Mouse (Mus musculus) left cerebral cortex, adult 11 months (tissue): Measurements from ENCODE around the gene Mroh3.

Experiments used
- DNase-seq: peaks from one replicate; pipeline ENCODE4 v3.0.0; 2022; ENCODE audit warnings: low spot score

Gene Mroh3

DNA sequence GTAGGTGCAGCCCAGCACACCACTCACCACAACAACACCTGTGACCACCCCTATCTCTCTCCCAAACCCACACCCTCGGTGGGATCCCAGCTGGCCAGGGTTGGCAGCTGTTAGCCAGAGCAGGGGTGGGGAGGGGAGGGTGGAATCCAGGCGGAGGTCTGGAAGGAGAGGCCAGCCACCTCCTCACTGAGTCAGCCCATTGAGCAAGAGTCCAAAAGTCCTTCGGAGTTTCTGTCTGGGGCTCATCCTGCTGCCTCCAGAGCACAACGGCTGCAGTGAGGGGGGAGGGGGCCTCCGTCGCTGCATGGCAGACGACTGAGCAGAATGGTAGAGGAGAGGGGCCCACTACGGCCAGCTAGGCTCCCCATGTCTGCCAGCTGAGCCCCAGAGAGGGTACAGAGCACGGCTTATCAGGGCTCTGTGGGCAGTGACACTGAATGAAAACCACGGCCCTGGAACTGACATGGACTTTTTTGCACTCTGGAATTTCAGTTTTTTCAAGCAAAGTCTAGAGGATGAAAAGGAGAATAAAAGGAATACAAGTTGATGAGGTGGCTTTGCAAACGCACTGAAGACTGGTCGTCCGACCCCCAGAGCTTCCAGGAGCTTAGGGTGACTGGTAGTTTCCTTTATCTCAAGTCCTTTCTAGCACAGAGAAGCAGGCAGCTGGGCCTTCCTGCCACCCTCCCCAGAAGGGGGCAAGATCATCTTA, 15.9 kb upstream of the Mroh3 start:
- DNase-seq: no peak

DNA sequence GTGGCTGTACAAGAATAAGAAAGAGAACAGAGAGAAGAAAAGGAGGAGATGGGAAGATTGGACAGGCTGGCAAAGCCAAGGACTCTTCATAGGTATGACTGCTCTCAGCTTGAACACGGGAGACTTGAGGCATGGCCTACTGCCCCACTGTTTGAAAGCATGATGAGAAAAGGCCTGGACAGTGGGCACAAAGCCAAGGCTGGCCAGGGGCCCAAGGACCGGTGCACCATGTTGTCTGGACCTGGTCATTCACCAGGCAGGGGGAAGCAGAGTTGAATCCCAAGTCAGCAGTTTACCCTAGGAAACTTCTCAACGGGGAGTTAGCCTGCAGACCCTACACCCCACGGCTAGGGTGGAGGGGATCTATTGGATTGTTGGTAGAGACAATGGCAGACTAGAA, 15.2 kb upstream of the Mroh3 start:
- DNase-seq: no peak

DNA sequence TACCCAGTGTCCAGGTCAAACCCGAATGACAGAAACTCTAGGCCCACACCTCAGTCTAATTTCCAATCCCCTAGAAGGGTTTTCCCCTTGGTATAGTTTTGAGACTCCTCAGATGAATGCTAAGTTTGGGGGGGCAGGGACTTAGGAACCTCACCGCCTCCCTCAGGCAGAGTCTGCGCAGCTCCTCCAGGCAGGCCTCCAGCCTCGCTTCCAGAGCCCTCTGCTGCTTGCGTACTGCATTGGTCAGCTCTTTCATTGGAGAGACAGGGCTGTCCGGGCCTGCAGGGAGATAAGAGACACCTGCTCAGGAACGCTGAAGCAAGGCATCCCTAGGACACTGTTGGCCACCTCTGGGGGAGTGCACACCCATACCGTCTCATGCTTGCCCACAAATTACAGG, 14.0 kb upstream of the Mroh3 start:
- DNase-seq: no peak

DNA sequence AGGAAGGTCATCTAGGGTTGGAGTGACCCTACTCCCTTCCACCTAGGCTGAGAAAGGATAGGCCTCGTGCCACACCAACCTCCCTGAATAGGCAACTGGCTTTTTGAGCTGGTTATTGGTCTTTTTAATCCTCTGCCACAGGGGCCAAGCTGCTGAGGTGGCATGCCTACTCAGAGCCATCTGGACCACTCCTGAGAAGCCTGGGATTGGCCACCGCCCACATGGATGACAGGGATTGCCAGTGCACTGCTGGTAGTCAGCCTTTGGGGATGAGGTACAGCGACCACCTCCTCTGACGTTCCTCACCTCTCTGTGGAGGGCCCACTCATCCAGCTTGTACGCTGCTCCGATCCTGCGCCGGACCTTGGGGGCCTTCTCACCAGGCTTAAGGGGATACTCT, 13.2 kb upstream of the Mroh3 start:
- DNase-seq: no peak

DNA sequence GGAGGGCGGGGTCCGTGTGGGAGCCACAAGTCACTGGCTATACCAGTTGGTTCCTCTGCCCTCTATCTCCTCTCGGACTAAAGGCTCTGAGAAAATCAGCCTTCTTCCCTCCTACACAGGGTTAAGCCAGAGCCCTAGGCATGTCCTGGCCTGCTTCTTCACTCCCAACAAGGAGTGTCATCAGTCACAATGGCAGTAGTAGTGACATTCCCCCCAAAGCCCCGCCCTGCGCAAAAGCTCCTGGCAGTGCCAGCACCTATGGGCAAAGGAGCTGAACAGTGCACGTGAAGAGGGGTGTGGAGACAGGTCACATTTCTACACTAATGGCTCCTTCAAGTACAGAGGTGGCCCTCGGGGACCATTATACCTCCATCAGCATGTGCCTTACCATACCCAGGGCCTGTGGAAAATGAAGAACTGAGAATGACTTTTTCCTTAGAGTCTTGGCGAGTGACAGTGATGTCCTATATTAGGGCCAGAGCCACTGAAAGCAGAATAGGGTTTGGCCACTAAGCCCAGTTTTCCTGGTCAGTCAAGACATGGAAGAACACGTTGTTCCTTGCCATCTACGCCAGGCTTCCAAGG, 11.2 kb upstream of the Mroh3 start:
- no peak for DNase-seq

DNA sequence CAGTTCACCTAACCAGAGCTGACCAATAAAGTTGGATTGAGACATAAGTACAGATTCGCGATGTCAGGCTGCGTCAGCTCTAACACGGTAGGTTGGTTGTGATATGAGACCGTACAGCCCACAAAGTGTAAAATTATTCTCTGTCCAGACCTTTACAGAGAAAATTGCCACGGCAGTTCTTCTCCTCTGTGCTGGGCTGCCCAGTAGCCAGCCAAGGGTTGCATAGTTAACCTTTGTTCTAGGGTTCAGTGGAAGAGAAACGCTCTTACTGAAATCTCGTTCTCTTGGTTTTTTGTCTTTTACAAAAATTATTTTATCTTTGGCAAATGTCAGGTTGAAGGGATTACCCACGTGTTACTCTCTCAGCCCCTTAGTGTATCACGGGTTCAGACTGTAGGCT, 9.8 kb upstream of the Mroh3 start:
- no peak for DNase-seq

DNA sequence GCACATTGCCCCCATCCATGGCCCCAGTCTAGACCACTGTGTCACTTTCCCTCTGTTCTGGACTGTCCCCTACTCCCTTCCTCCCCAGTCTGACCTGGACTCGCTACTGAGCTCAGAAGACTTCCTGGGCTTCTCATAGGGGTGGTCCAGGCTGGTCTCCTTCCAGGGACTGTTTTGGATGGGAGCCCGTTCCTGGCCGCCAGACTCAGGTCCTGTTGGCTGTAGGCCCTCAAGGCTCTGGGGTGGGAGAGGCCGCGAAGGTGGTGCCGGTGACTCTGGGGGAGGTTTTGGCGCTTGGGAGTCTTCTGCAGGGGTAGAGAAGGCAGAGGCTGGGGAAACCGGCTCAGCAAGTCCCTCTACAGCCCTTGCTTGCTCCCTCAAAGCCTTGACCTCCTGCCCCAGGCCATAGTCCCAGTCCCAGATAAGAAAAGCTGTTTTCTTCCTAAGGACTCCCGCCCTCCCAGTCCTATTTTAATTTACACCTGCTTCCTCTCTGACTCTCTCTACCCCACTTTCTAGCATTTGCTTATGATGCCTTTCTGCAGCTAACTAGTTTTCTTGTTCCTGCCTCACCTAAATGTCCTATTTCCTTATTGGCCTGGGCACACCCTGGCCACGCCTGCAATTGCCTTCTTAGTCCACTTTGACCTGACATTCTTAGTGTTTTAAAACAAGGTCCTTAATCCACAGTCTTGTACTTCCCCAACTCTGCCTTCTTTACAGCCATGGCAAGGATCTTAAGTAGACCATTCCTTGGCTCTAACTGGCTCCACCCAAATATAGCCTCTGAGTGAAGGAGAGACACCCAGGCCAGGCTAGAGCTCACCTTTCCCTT, 7.6 kb upstream of the Mroh3 start:
- no peak for DNase-seq

DNA sequence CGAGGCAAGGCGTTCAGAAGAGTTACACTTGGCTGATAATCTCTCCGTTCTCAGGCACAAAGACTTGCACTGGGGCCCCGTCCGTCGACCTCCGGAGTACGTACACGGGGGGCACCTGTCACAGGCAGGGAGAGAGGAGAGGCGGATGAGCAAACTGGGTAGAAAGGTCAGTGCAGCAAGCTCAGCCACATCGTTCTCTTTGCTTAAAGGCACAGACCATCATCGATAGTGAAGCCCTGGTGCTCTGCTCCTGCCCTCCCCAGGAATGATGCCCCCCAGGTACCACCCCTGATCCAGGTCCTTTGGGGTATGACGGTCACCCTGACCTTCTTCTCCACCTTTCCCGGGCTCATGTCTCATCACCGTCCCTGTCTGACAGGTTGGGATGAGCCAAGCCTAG, 1.7 kb upstream of the Mroh3 start:
- no peak for DNase-seq

DNA sequence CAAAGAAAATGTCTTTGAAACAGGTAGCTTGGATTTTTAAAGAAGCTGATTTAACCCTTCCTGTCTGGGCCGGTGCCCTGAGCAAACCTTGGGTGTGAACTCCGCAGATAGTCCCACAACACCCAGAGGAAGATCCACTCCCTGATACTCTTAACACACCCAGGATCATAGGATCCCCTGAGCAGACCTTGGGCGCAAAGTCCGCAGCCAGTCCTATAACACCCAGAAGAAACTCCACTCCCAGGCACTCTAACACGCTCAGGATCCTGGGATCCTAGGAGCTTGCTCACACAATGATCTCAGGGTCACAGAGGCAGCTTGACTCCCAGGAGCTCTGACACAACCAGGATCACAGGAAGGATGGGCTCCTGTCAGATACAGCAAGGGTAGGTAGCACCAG, 22.6 kb downstream of the Mroh3 start:
- no peak for DNase-seq

DNA sequence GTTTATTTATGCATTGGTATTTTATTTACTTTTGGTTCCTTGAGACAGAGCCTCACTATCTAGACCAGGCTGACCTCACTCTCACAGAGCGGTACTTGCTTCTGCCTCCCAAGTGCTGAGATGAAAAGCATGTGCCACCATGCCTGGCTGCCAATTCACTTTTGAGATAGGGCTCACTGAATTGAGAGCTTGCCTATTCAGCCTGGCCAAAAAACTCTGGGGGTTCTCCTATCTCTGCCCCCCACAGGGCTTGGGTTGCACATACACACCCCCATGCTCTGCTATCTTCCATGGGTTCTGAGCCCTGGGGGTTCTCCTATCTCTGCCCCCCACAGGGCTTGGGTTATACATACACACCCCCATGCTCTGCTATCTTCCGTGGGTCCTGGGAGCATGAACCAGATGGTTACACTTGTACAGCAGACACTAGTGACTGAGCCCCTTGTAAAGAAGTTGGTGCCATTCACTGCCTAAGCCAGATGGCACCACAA, 33.1 kb downstream of the Mroh3 start:
- no peak for DNase-seq

DNA sequence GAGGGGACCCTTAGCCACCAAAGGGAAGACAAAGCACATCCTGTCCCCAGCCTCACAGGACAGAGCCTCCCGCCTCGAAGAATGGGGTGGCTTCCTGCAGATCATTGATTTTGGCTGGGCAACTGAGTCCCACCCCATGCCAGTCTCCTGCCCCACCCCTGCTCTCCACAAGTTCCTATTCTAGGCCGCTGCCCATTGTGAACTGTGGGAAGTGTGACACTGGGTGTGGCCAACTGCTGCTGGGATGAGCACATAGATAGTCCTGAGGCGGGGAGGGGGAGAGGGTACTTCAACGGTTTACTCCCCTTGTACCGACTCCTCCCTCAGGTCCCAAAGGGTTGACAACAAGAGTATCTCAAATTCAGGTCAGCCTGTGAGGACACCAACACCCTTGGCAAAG, 33.9 kb downstream of the Mroh3 start:
- DNase-seq: no peak

DNA sequence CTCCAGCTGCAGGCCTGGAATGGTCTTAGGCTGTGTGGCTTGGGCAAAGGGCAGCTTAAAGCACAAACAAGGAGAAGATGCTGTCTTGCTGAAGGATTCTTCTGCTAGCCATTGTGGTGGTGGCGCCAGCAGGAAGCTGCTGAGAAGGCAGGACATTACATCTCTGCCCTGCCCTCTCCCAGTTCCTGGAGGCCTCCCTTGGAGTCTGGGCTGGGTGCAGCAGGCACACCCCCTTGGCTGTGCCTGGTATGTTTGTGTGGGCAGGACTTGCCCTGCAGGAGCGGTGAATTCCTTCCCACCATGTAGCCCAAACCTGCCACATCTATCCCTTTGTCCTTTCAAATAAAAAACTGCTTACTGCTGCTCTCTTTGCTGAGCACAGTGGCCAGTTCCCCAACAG, 35.5 kb downstream of the Mroh3 start:
- no peak for DNase-seq

DNA sequence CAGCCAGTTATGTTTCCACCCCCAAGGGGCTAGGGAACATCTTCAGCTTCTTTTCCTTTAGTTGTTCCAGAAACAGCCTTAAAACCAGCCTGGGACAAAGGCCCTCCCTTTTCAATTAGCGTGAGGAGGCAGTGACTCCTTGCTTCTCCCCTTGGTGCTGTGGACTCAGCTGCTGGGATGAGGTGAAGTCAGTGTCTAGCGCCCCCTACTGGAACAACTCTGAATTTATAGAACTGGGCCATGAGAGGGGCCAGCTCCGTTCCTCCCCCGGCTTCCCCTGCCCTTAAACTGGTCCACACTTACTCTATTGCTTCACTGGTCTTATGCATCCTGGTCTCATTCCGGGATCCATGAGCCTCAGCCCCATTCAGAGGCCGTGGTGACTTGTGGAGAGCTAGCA, 37.4 kb downstream of the Mroh3 start:
- no peak for DNase-seq

DNA sequence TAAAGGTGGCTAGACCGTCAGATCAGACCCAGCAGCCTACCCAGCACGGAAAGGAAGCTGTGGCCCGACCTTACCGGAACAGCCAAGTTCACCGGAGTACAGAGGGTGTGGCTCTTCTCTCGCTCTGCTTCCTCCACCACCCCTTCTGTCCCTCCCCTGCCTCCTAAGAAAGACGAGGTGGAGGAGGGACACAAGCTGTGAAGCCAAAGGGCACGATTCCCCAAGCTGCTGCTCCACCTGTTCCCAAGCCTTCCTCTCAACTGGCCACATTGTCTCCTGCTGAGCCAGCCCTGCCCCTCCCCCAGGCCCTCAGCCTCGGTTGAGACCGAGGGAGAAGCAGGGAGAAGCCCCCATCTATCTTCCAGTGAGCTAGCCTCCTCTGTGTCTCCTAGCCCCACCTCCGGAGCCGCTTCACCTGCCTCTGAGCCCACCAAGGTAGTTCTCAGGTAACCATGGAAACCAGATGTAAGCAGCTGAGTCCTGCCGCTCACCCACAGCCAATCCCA, 38.5 kb downstream of the Mroh3 start:
- no peak for DNase-seq

DNA sequence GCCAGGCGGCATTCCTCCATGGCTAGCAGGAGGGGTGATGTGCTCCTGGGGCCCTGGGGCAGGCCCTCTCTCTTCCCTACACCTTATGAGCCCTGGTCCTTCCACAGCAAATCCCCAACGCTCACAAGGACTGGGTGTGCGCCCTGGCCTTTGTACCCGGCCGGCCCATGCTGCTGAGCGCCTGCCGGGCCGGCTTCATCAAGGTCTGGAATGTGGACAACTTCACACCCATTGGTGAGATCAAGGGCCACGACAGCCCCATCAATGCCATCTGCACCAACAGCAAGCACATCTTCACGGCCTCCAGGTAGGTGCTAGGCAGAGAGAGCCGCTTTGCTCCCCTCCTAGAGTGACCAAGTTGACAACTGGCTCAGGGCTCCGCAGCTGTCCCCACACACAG, 39.9 kb downstream of the Mroh3 start:
- no peak for DNase-seq

DNA sequence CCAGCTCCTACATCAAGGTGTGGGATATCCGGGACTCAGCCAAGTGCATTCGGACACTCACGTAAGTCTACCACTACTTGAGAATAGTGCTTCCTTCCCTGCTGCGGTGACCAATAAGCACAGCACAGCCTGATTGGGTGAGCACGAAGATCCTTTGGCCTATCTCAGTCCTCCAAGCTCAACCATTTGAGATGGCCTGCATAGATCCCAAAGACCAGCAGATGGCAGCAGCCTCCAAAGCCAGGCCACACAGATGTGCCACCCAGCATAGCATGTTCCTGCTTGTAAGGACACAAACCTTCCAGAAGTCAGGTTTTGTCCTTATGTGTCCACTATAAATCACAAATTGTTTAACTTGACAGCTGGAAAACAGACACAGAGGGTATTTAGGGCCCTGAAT, 42.5 kb downstream of the Mroh3 start:
- peak; percentile 76 for DNase-seq

DNA sequence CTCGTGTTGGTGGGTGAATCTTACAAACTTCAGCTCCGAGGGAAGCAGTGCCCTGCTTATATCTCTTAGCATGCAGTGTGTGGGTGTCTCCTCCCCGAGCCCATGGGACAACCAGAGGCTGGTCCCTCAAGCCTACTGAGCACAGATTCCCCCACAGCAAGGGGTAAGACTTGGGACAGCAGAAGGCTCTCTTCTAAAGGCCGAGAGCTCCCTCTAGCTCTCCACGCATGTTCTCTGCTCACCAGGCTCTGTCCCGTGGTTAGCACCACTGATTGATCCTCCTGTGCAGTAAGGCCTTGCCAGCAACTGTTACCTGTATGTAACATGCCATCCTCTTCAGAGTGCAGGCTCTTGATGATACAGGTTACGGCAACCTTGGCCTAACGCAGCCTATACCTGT, 45.0 kb downstream of the Mroh3 start:
- no peak for DNase-seq

DNA sequence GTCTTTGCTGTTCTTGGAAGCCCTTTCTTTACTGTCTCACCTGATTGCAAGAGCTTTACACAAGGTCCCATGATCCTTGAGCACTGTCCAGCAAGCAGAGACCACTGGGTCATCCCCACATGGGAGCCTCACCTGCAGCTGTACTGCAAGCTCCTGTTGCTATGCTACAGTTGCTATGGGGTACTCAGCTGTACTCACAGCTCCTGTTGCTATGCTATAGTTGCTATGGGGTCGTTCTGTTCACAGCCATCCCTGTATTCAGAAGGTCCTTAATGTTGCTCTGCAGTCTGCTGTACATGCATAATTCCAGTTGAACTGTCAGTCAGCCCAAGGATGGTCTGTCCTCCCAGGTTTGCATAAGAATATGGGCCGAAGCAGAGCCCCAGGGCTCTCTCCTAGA, 47.2 kb downstream of the Mroh3 start:
- DNase-seq: no peak

DNA sequence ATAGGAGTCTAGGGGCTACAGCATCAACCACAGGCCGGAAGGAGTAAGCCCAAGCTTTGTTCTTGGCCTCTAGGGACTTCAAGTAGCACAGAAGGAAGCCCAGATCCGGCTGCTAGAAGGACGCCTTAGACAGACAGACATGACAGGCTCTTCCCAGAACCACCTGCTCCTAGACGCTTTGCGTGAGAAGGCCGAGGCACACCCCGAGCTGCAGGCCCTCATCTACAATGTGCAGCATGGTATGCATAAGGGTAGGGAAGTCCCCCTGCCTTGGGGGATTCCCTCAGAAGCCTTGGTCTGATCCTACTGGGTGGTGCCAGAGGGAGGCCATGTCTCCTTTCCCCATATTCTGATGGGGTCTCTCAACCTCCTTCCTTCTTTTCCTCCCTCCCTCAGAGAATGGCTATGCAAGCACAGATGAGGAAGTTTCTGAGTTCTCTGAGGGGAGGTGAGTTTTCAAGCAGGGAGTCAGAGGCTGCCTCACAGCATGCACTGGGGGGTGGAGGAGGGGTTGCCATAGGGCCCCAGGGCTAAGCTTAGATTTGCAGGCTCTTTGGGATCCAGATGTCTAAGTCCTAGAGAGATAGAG, 51.2 kb downstream of the Mroh3 start:
- DNase-seq: no peak

DNA sequence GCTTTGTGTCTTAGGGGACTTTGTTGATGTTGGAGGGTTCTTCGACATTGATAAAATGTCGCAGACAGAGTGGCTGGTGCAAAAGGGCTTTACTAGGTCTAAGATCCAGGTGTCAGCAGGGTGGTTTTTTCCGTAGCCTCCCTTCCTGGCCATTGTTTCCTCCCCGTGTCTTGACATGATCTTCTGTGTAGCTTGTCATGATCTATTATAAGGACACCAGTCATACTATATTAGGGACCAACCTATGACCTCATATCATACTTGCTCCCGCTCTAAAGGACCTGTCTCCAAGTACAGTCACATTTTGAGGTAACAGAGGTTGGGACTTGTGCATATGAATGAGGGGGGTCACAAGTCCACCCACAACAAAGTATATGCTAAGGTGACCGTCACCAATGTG, 51.7 kb downstream of the Mroh3 start:
- no peak for DNase-seq

DNA sequence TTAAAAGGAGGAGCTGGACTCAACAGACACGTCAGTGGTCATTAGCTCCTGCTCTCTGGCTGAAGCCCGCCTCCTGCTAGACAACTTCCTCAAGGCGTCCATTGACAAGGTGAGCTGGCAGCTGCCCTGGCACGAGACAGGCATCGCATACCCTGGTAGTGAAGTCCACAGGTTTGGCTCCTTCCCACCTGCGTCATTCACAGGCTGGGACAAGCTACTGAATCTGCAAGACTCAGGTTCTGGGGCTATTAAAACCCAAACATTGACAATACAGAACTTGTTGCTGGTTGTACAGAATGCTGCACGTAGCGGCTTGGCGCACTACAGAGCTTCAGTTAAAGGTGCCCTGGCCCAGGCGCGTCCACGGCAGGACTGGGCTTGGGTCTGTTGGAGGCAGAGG, 52.3 kb downstream of the Mroh3 start:
- no peak for DNase-seq

DNA sequence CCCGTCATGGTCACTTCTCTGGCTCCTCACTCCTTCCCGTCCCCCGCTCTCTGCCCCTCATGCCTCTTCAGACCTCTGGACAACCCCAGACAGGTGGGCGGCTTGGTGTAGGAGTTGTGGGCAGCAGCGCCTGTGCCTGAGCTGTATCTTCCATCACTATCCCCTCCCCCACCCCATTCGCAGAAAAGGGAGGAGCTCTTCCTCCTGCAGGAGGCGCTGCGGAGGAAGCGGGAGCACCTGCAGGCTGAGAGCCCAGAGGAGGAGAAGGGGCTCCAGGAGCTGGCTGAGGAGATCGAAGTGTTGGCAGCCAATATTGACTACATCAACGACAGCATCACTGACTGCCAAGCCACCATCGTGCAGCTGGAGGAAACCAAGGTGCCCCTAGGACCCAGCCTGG, 52.8 kb downstream of the Mroh3 start:
- no peak for DNase-seq

DNA sequence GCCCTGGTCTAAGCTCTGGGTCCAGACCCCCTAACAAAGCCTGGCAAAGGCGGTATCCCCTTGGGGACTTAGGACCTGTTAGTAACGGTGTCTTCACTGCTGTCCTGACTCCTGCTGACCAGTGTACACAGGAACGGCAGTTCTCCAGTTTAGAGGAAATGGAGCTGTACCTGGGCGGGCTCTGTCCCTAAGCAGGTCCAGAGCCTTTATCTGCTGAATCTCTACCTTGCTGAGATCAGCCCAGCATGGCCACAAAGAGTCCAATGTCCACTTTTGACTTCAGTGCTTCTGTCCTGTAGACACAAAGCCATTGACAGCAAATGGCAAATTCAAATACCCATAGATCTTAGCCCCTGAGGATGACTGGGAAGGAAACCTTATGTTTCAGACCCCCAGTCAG, 55.7 kb downstream of the Mroh3 start:
- DNase-seq: no peak
